Mouse (Mus musculus) kidney, postnatal 25 days (tissue): ENCODE measurements around the gene Wnt5a.
A peak's percentile ranks its signal among the peaks of the same experiment; 100 is the strongest.

Source experiments
- DNase-seq, 2 experiments: peaks; one replicate each; pipeline ENCODE4 v3.0.0; 2021; ENCODE audit warnings: mixed read lengths in 2 of 2

Wnt5a gene

GRCm38 (mm10) chr14:28504101-28505050, at the start of gene Wnt5a:
Gene Wnt5a (plus strand): TSS chr14:28504750.
- DNase-seq: peak; percentile 62 to 81

- DNase-seq: peak; percentile 42 to 62
Measured at GRCm38 (mm10) chr14:28456372-28457076, 48.0 kb upstream of the Wnt5a start.

GRCm38 (mm10) chr14:28457428-28457827, 47.1 kb upstream of the Wnt5a start:
- DNase-seq: no peak

GRCm38 (mm10) chr14:28467956-28468355, 36.6 kb upstream of the Wnt5a start:
- DNase-seq: peak in 1 of 2 experiments; percentile 34

GRCm38 (mm10) chr14:28469696-28470095, 34.9 kb upstream of the Wnt5a start:
- DNase-seq: no peak

- no peak for DNase-seq
Measured at GRCm38 (mm10) chr14:28470212-28470611, 34.3 kb upstream of the Wnt5a start.

GRCm38 (mm10) chr14:28475012-28475411, 29.5 kb upstream of the Wnt5a start:
- DNase-seq: no peak

GRCm38 (mm10) chr14:28475421-28475820, 29.1 kb upstream of the Wnt5a start:
- no peak for DNase-seq

- no peak for DNase-seq
Measured at GRCm38 (mm10) chr14:28476746-28477145, 27.8 kb upstream of the Wnt5a start.

- DNase-seq: no peak
Measured at GRCm38 (mm10) chr14:28480866-28481265, 23.7 kb upstream of the Wnt5a start.

GRCm38 (mm10) chr14:28493806-28494205, 10.7 kb upstream of the Wnt5a start:
- no peak for DNase-seq

GRCm38 (mm10) chr14:28494273-28494672, 10.3 kb upstream of the Wnt5a start:
- no peak for DNase-seq

- no peak for DNase-seq
Measured at GRCm38 (mm10) chr14:28501216-28501878, 3.2 kb upstream of the Wnt5a start.

- DNase-seq: no peak
Measured at GRCm38 (mm10) chr14:28503276-28503675, 1.3 kb upstream of the Wnt5a start.

- DNase-seq: peak; percentile 53 to 66
Measured at GRCm38 (mm10) chr14:28505051-28505585, 568 bp downstream of the Wnt5a start.

- DNase-seq: peak; percentile 56 to 77
Measured at GRCm38 (mm10) chr14:28505586-28506375, 1.2 kb downstream of the Wnt5a start.

- DNase-seq: peak; percentile 65 to 78
Measured at GRCm38 (mm10) chr14:28506376-28506831, 1.9 kb downstream of the Wnt5a start.

- DNase-seq: no peak
Measured at GRCm38 (mm10) chr14:28507011-28507410, 2.5 kb downstream of the Wnt5a start.

- DNase-seq: peak; percentile 79 to 81
Measured at GRCm38 (mm10) chr14:28507471-28507870, 2.9 kb downstream of the Wnt5a start.

GRCm38 (mm10) chr14:28508288-28509258, 4.0 kb downstream of the Wnt5a start:
- no peak for DNase-seq
